Mouse (Mus musculus) G1E (cell line): Measurements from ENCODE around the gene Pdpr.

Experiments
- CTCF ChIP-seq: IDR thresholded peaks from 2 replicates; pipeline ENCODE4 v1.5.1; 2012; ENCODE audit warnings: low read depth, low read length, inconsistent platforms, mixed read lengths
- GATA1 ChIP-seq: IDR thresholded peaks from 2 replicates; pipeline ENCODE4 v1.6.1; 2012; ENCODE audit warnings: borderline replicate concordance, low read length, inconsistent platforms, mixed read lengths
- GATA2 ChIP-seq: IDR thresholded peaks from 2 replicates; pipeline ENCODE4 v1.6.1; 2012; ENCODE audit warnings: low read depth, low read length, inconsistent platforms, borderline replicate concordance
- POLR2AphosphoS5 ChIP-seq: IDR thresholded peaks from 2 replicates; pipeline ENCODE4 v1.6.1; 2012; ENCODE audit warnings: low read depth, low read length, inconsistent platforms; ENCODE audit not compliant: insufficient replicate concordance
- TAL1 ChIP-seq: conservative IDR thresholded peaks from 2 replicates; pipeline ENCODE4 v1.6.1; 2012; ENCODE audit warnings: low read depth, low read length, inconsistent platforms, mixed read lengths

GRCm38 (mm10) chr8:111114891-111115290 is 20.5 kb downstream of the Pdpr start:
- no peak for TF ChIP-seq CTCF
- TF ChIP-seq GATA1 = no peak
- no peak for TF ChIP-seq POLR2AphosphoS5
- no peak for TF ChIP-seq TAL1
- no peak for TF ChIP-seq GATA2
